Mouse (Mus musculus): ENCODE results near the gene Tcl1b1. TPM values are rescaled to one million over a fixed set of nuclear protein-coding genes. Genes with fewer than 3 reads are reported as not detected.

Tcl1b1 gene
- polyA plus RNA-seq, 1 experiment from 2014 or later: not detected

DNA sequence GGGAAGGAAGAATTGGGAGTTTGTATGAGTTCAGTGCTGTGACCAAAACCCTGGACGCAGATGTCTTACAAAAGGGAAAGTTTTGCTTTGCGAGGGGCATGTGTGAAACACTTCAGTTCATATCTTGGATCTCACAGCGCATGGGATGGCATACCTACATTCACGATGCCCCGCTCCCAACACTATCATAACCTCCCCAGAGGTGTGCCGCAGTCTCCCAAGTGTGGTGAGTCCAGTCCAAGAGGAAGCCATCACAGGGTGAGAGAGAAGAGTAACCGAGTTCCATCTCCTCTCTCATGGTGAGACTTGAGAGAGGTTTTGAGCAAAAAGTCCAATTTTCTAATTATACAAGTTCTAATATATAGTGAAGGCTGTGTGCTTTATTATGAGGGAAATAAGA, 49.7 kb downstream of the Tcl1b1 start:
- Histone ChIP-seq H3K36me3 (ENCODE audit: control insufficient read depth, insufficient read depth, low read length) (no peaks in the 10 kb centered on the region), H3K27ac (ENCODE audit: low read depth, low read length) (no peak overlapping the region), H3K27me3 (ENCODE audit: control insufficient read depth, insufficient read depth, low read length) (no peaks in the 10 kb centered on the region), H3K4me1 (replicated peaks; ENCODE audit: control insufficient read depth, insufficient read depth, low read length) (no peaks in the 10 kb centered on the region), H3K4me3 (ENCODE audit: low read depth, low read length) (no peak overlapping the region), H3K9me3 (ENCODE audit: control insufficient read depth, low read length) (no peaks in the 10 kb centered on the region), H3K4me2 (replicated peaks; ENCODE audit: low read depth, low read length) (no peak overlapping the region), H3K9ac (ENCODE audit: low read depth, low read length) (no peak overlapping the region)
- WGBS: 90% methylated on average over 7 of the region's 7 CpGs
- no peak for ATAC-seq (ENCODE audit: low FRiP score)
- DNase-seq (ENCODE audit: low spot score): no peak

Other genes with a start within 250 kb of the Tcl1b1 start
- 0.11 and 0.13 TPM in 2 replicates for gene Syne3, start 149.9 kb upstream of the Tcl1b1 start, polyA plus RNA-seq (2014; fragmentation: Nextera tagmentation; extraction: Ambion mirVana)
- gene Glrx5, start 127.0 kb upstream of the Tcl1b1 start, polyA plus RNA-seq (2014; fragmentation: Nextera tagmentation; extraction: Ambion mirVana): 179 and 198 TPM in 2 replicates
- gene Tcl1b2, start 13.7 kb upstream of the Tcl1b1 start, polyA plus RNA-seq (2014; fragmentation: Nextera tagmentation; extraction: Ambion mirVana): not detected in 2 replicates
- gene Tcl1b5, start 16.7 kb downstream of the Tcl1b1 start, polyA plus RNA-seq (2014; fragmentation: Nextera tagmentation; extraction: Ambion mirVana): not detected in 2 replicates
- gene Tcl1b3, start 31.4 kb downstream of the Tcl1b1 start, polyA plus RNA-seq (2014; fragmentation: Nextera tagmentation; extraction: Ambion mirVana): not detected in 2 replicates
- gene Tcl1b4, start 42.3 kb downstream of the Tcl1b1 start, polyA plus RNA-seq (2014; fragmentation: Nextera tagmentation; extraction: Ambion mirVana): not detected in 2 replicates
- not detected in 2 replicates for gene Tcl1, start 63.1 kb downstream of the Tcl1b1 start, polyA plus RNA-seq (2014; fragmentation: Nextera tagmentation; extraction: Ambion mirVana)
- 1.2 and 1.3 TPM in 2 replicates for gene Tunar, start 174.2 kb downstream of the Tcl1b1 start, polyA plus RNA-seq (2014; fragmentation: Nextera tagmentation; extraction: Ambion mirVana)